Comparison of ENCODE assay signal across 29 mouse cellular contexts in genomic region chrX:50374978-50375377, GRCm38 (mm10). TPM values are rescaled to one million over a fixed set of nuclear protein-coding genes. Genes with fewer than 3 reads are reported as not detected.
"Had no signal": no experiment of that assay in that cellular context is flagged by ENCODE, and none has a peak within 500 bp of the region (broad histone marks: within the 10 kb centered on the region; RNA-seq: fewer than 3 reads in every experiment).

No protein-coding gene starts in this region.

- H3K4me3 ChIP-seq: intestine, embryonic 15.5 days; kidney, embryonic 15.5 days; left cerebral cortex, adult 2 months; limb, embryonic 12.5 days; limb, embryonic 15.5 days; liver, embryonic 15.5 days; megakaryocyte, embryonic 14.5 days had no signal

- DNase-seq: kidney, adult 11 months; kidney, adult 8-10 months; kidney, postnatal 10 days; kidney, postnatal 36 days; layer of hippocampus, postnatal 36 days; left cerebral cortex, postnatal 4 days; lung, embryonic 14.5 days; midbrain, embryonic 14.5 days; right cerebral cortex, postnatal 14 days; right cerebral cortex, postnatal 4 days; thymus, postnatal 25 days had no signal

- H3K9me3 ChIP-seq: intestine, embryonic 15.5 days; limb, embryonic 15.5 days; liver, embryonic 15.5 days had no signal

- H3K36me3 ChIP-seq: intestine, embryonic 15.5 days; kidney, embryonic 15.5 days; limb, embryonic 12.5 days; limb, embryonic 15.5 days; liver, embryonic 15.5 days had no signal

- H3K4me2 ChIP-seq: intestine, embryonic 15.5 days; kidney, embryonic 15.5 days; limb, embryonic 12.5 days; limb, embryonic 15.5 days; liver, embryonic 15.5 days; lung, embryonic 14.5 days; midbrain, embryonic 11.5 days had no signal

- H3K27ac ChIP-seq: intestine, embryonic 15.5 days; kidney, embryonic 15.5 days; left cerebral cortex, adult 2 months; limb, embryonic 12.5 days; limb, embryonic 15.5 days; liver, embryonic 15.5 days; macrophage had no signal

- H3K4me1 ChIP-seq: intestine, embryonic 15.5 days; kidney, embryonic 15.5 days; limb, embryonic 12.5 days; limb, embryonic 15.5 days; liver, embryonic 15.5 days; megakaryocyte, embryonic 14.5 days had no signal

- H3K9ac ChIP-seq: intestine, embryonic 15.5 days; kidney, embryonic 15.5 days; limb, embryonic 12.5 days; limb, embryonic 15.5 days; liver, embryonic 15.5 days; lung, embryonic 14.5 days had no signal

- H3K27me3 ChIP-seq: intestine, embryonic 15.5 days; kidney, embryonic 15.5 days; limb, embryonic 12.5 days; limb, embryonic 15.5 days; liver, embryonic 15.5 days had no signal

- ATAC-seq: intestine, embryonic 15.5 days; lung, postnatal 0 days had no signal

RNA-seq across cellular contexts. Expression of gene Olfr1324, which starts 53.3 kb away (rescaled TPM):
- total RNA-seq: layer of hippocampus, adult 8-10 months; layer of hippocampus, postnatal 10 days; layer of hippocampus, postnatal 36 days; left cerebral cortex, adult 2 months; left cerebral cortex, postnatal 10 days; left cerebral cortex, postnatal 4 days; midbrain, postnatal 0 days had no signal
- polyA plus RNA-seq: intestine, embryonic 15.5 days; kidney, embryonic 15.5 days; limb, embryonic 12.5 days; limb, embryonic 15.5 days; liver, embryonic 15.5 days; lung, embryonic 14.5 days; lung, postnatal 0 days; macrophage; midbrain, embryonic 11.5 days; midbrain, embryonic 14.5 days; midbrain, postnatal 0 days; neural tube, embryonic 11.5 days; neural tube, embryonic 14.5 days; stomach, embryonic 14.5 days; thymus, postnatal 0 days had no signal
